Mouse (Mus musculus) stomach, postnatal 0 days (tissue): Measurements from ENCODE around the gene Slc7a15.

Experiments used
- CTCF ChIP-seq: IDR thresholded peaks from 2 replicates; pipeline ENCODE4 v1.5.1; 2016; ENCODE audit warnings: antibody characterized with exemption, low read depth, mild to moderate bottlenecking, moderate library complexity
- EP300 ChIP-seq: optimal IDR thresholded peaks from 2 replicates; pipeline ENCODE3; 2016; ENCODE audit warnings: antibody characterized with exemption

DNA sequence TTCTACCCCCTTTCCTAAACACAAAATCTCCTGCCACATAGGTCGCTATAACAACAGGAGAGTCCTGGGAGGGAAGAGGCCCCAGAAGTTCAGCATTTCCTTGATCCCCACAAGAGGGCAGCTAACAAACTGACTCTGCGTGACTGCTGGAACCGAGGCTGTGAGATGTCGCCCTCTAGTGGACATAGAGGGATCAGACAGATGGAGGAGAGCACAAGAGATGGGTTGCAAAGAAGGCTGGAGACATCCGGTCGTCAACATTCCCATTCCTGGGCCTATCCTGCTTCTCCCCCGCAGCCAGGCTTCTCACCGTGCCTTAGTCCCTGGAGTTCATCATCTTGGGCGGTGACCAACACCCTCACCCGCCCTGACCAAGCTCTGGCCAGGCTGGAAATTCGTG is 51.5 kb downstream of the Slc7a15 start:
- TF ChIP-seq EP300 (no peak), CTCF (peak; percentile 100)
